Mouse (Mus musculus) intestine, embryonic 16.5 days (tissue): Measurements from ENCODE around the gene Ech1. TPM values are rescaled to one million over a fixed set of nuclear protein-coding genes. Genes with fewer than 3 reads are reported as not detected.

Experiments
- ATAC-seq: fragments of 200-750 bp; cut with Nextera tagmentation; 2 replicates; pipeline ENCODE4 v1.8.0; 2017; ENCODE audit warnings: moderate TSS enrichment, moderate library complexity
- H3K27ac ChIP-seq: fragments of 300-500 bp; sonication (generic); 2 replicates; pipeline ENCODE4 v1.5.1; 2014; ENCODE audit warnings: mild to moderate bottlenecking, low read length
- H3K27me3 ChIP-seq: fragments of 300-500 bp; sonication (generic); replicated peaks from 2 replicates; pipeline ENCODE4 v1.6.1; 2014; ENCODE audit warnings: low read length, control low read depth, mixed read lengths; ENCODE audit not compliant: control insufficient read depth, insufficient read depth
- H3K36me3 ChIP-seq: fragments of 300-500 bp; sonication (generic); 2 replicates; pipeline ENCODE4 v1.6.1; 2014; ENCODE audit warnings: low read length, control low read depth; ENCODE audit not compliant: control insufficient read depth, insufficient read depth
- H3K4me1 ChIP-seq: fragments of 300-500 bp; sonication (generic); 2 replicates; pipeline ENCODE4 v1.6.1; 2014; ENCODE audit warnings: low read length, control low read depth, mixed read lengths; ENCODE audit not compliant: control insufficient read depth, insufficient read depth
- H3K4me2 ChIP-seq: fragments of 300-500 bp; sonication (generic); 2 replicates; pipeline ENCODE4 v1.6.1; 2014; ENCODE audit warnings: low read depth, low read length, control low read depth
- H3K4me3 ChIP-seq: fragments of 300-500 bp; sonication (generic); 2 replicates; pipeline ENCODE4 v1.5.1; 2014; ENCODE audit warnings: mild to moderate bottlenecking, low read length
- H3K9ac ChIP-seq: fragments of 300-500 bp; sonication (generic); 2 replicates; pipeline ENCODE4 v1.6.1; 2014; ENCODE audit warnings: low read depth, low read length
- H3K9me3 ChIP-seq: fragments of 300-500 bp; sonication (generic); 2 replicates; pipeline ENCODE4 v1.6.1; 2016; ENCODE audit warnings: low read length, control low read depth; ENCODE audit not compliant: control insufficient read depth
- WGBS: fragments of 180-500 bp; shearing (Covaris S2); extraction: QIAGEN DNeasy Blood & Tissue Kit; methylation state at CpG from one replicate; pipeline ENCODE4 v1.1.7; 2014; 5-methylcytosine and 5-hydroxymethylcytosine counted together
- polyA plus RNA-seq: library from polyadenylated mRNA; unstranded; fragments of >200 nt; fragmentation: Nextera tagmentation; extraction: Ambion mirVana; gene quantifications from 2 replicates; pipeline ENCODE4 v1.2.1, GENCODE M21; 2015

Ech1 gene
- polyA plus RNA-seq, 1 experiment from 2014 or later, result 347 TPM

GRCm38 (mm10) chr7:28801451-28801850 lies 23.6 kb upstream of the Ech1 start:
- Histone ChIP-seq H3K27ac (peak overlapping the region; percentile 100), H3K36me3 (no peaks in the 10 kb centered on the region), H3K4me2 (no peak overlapping the region), H3K9ac (no peak overlapping the region), H3K4me3 (no peak overlapping the region), H3K27me3 (no peaks in the 10 kb centered on the region), H3K4me1 (peaks cover 39% of the 10 kb centered on the region), H3K9me3 (no peaks in the 10 kb centered on the region)
- 40% methylated on average over 3 of the region's 3 CpGs for WGBS
- no peak for ATAC-seq

- Histone ChIP-seq H3K9me3 (no peaks in the 10 kb centered on the region), H3K9ac (peak overlapping the region; percentile 60), H3K4me1 (peaks cover 33% of the 10 kb centered on the region), H3K27ac (peak overlapping the region; percentile 100), H3K4me2 (peak overlapping the region; percentile 55), H3K27me3 (no peaks in the 10 kb centered on the region), H3K36me3 (no peaks in the 10 kb centered on the region), H3K4me3 (peak overlapping the region; percentile 16; the same call in 1 of the 2 replicates)
- WGBS, result 14% methylated on average over 10 of the region's 10 CpGs
- ATAC-seq, result peak; percentile 77
Observed at GRCm38 (mm10) chr7:28801901-28802670, 22.9 kb upstream of the Ech1 start.

- H3K4me1 ChIP-seq, result peaks cover 38% of the 10 kb centered on the region
- H3K27ac ChIP-seq, result peak overlapping the region; percentile 100
- no peaks in the 10 kb centered on the region for H3K27me3 ChIP-seq
- H3K36me3 ChIP-seq, result no peaks in the 10 kb centered on the region
- H3K9ac ChIP-seq, result peak overlapping the region; percentile 64
- 4% methylated on average over 10 of the region's 10 CpGs for WGBS
- peak; percentile 83 for ATAC-seq
- H3K9me3 ChIP-seq, result no peaks in the 10 kb centered on the region
- H3K4me2 ChIP-seq, result peak overlapping the region; percentile 55
- H3K4me3 ChIP-seq, result peak overlapping the region; percentile 16; the same call in 1 of the 2 replicates
Observed at GRCm38 (mm10) chr7:28802846-28803588, 22.0 kb upstream of the Ech1 start.

GRCm38 (mm10) chr7:28803756-28804155 lies 21.3 kb upstream of the Ech1 start:
- 27% methylated on average over 4 of the region's 4 CpGs for WGBS
- no peaks in the 10 kb centered on the region for H3K9me3 ChIP-seq
- H3K27me3 ChIP-seq, result no peaks in the 10 kb centered on the region
- H3K4me2 ChIP-seq, result peak overlapping the region; percentile 55
- ATAC-seq, result peak; percentile 14; the same call in 1 of the 2 replicates
- no peaks in the 10 kb centered on the region for H3K36me3 ChIP-seq
- H3K9ac ChIP-seq, result peak overlapping the region; percentile 64
- H3K4me1 ChIP-seq, result peaks cover 39% of the 10 kb centered on the region
- peak overlapping the region; percentile 100 for H3K27ac ChIP-seq
- no peak overlapping the region for H3K4me3 ChIP-seq

- Histone ChIP-seq H3K9ac (no peak overlapping the region), H3K4me2 (no peak overlapping the region), H3K36me3 (no peaks in the 10 kb centered on the region), H3K27ac (no peak overlapping the region), H3K9me3 (no peaks in the 10 kb centered on the region), H3K4me3 (no peak overlapping the region), H3K4me1 (peaks cover 30% of the 10 kb centered on the region), H3K27me3 (no peaks in the 10 kb centered on the region)
- WGBS, result 72% methylated on average over 4 of the region's 4 CpGs
- no peak for ATAC-seq
Observed at GRCm38 (mm10) chr7:28806869-28807268, 18.1 kb upstream of the Ech1 start.

GRCm38 (mm10) chr7:28807641-28808220 lies 17.3 kb upstream of the Ech1 start:
- no peak for ATAC-seq
- WGBS, result 43% methylated on average over 8 of the region's 8 CpGs

GRCm38 (mm10) chr7:28808221-28808941 lies 16.6 kb upstream of the Ech1 start, which contains the start of gene Hnrnpl:
Hnrnpl (plus strand) TSS chr7:28808541.
- peak within 1 kb of the TSS; percentile 99 for H3K27ac ChIP-seq
- peaks cover 26% of the 10 kb centered on the region for H3K4me1 ChIP-seq
- no peaks in the 10 kb centered on the region for H3K9me3 ChIP-seq
- peak within 1 kb of the TSS; percentile 73 for H3K4me3 ChIP-seq
- H3K36me3 ChIP-seq, result peaks cover 6% of the 10 kb centered on the region; the same call in 1 of the 2 replicates
- 3% methylated on average over 35 of the region's 35 CpGs for WGBS
- H3K4me2 ChIP-seq, result peak within 1 kb of the TSS; percentile 95
- H3K9ac ChIP-seq, result peak within 1 kb of the TSS; percentile 96
- ATAC-seq, result peak; percentile 8
- no peaks in the 10 kb centered on the region for H3K27me3 ChIP-seq

More at GRCm38 (mm10) chr7:28807641-28808220, 17.3 kb upstream of the Ech1 start:
- Histone ChIP-seq H3K27me3 (no peaks in the 10 kb centered on the region), H3K4me3 (peak overlapping the region; percentile 73), H3K4me1 (peaks cover 26% of the 10 kb centered on the region), H3K9ac (peak overlapping the region; percentile 96), H3K27ac (peak overlapping the region; percentile 99), H3K4me2 (peak overlapping the region; percentile 95), H3K9me3 (no peaks in the 10 kb centered on the region), H3K36me3 (no peaks in the 10 kb centered on the region)

- peaks cover 24% of the 10 kb centered on the region for H3K4me1 ChIP-seq
- peak overlapping the region; percentile 99 for H3K27ac ChIP-seq
- H3K9ac ChIP-seq, result peak overlapping the region; percentile 96
- 0% methylated on average over 32 of the region's 32 CpGs for WGBS
- ATAC-seq, result peak; percentile 62
- H3K9me3 ChIP-seq, result no peaks in the 10 kb centered on the region
- H3K4me2 ChIP-seq, result peak overlapping the region; percentile 95
- H3K4me3 ChIP-seq, result peak overlapping the region; percentile 73
- no peaks in the 10 kb centered on the region for H3K27me3 ChIP-seq
- peaks cover 11% of the 10 kb centered on the region for H3K36me3 ChIP-seq
Observed at GRCm38 (mm10) chr7:28808957-28809393, 16.0 kb upstream of the Ech1 start.
